Mouse (Mus musculus) E14TG2a.4 (cell line): ENCODE results near the gene Myh8.

Source experiments
- CTCF ChIP-seq: conservative IDR thresholded peaks from 2 replicates; pipeline ENCODE4 v1.5.1; 2014; ENCODE audit warnings: low read length
- NANOG ChIP-seq: IDR thresholded peaks from 2 replicates; pipeline ENCODE4 v1.6.1; 2014; ENCODE audit warnings: borderline replicate concordance, low read length, mixed read lengths
- POU5F1 ChIP-seq: IDR thresholded peaks from 2 replicates; pipeline ENCODE4 v1.6.1; 2014; ENCODE audit warnings: low read length, borderline replicate concordance

DNA sequence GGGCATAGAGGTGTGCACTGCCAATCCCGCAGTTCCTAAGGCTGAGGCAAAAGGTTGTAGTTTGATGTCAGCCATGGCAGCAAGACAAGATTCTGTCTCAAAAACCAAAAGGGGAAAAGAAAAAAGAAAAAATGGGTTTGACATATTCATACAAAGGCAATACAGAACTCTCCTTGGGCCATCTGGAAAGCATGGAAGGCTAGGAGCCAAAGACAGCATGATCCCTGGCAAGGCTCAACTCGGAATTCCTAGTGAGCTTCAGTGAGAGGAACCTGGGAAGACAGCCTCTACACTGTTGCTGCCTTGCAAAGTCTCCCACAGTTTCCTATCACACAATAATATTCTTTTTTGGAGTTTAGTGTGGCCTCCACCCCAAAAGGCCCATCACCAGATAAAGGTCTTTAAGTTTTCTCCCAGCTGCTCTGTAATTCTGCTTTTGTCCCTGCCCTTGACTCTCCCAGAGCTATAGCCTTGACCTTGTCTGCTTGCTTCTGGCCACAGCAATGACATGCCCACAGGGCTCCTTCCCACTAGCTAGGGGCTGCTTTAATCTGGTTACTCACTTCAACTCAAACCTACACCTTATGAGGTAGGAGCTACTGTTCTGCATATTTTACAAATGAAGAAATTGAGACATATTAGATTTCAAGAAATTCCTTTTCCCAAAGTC, 68.4 kb downstream of the Myh8 start:
- TF ChIP-seq CTCF (no peak), NANOG (peak; percentile 47; the same call in 1 of the 2 replicates), POU5F1 (no peak)
